Mouse (Mus musculus): Measurements from ENCODE around the gene Ccdc148. TPM values are rescaled to one million over a fixed set of nuclear protein-coding genes. Genes with fewer than 3 reads are reported as not detected.

Ccdc148 gene
- 1.00 and 1.3 TPM in 2 replicates for total RNA-seq (2021)
- long read RNA-seq, partial matches to known transcripts: 0 of 5 reads
- long read RNA-seq, other reads (novel, unspliced or antisense): 5 of 5 reads

DNA sequence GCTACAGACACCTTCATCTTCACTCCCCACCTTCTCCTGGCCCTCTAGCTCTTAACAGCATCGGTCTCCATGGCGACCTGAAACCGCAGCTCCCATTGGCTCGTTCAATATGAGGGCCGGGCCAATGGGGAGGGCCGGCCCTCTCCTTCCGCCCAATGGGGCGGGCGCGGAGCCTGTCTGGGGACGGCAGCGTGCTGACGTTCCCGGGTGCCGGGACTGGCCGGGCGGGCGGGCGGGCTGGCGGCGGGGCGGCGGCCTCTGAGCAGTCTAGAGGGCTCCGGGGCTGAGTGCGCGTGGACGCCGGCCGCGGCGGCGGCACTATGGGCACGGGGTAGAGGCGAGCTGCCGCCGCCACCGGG, at the start of gene Ccdc148, which contains the start of gene Pkp4:
Ccdc148 (minus strand) TSS at position 79 of the 359 bp plus-strand sequence.
Pkp4 (plus strand) TSS at position 246 of the 359 bp plus-strand sequence.
- peak; percentile 94 for DNase-seq

DNA sequence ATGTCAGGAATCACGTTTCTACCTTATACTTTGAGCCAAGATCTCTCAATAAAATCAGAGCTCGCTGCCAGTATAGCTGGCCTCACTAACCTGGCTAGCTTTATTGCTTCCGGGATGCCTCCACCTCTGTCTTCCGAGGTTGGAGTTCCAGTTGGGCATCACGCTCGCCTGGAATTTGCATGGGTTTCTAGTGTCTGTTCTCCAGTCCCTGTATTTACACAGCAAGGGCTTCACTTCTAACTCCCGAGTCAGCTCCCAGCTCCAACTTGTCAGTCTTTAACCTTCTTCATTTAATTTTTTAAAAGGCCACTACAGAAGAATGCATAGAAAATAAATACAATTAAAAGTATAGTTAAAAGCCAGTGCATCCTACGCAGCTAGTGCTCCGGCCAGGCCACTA, 47.8 kb upstream of the Ccdc148 start:
- no peak for DNase-seq

DNA sequence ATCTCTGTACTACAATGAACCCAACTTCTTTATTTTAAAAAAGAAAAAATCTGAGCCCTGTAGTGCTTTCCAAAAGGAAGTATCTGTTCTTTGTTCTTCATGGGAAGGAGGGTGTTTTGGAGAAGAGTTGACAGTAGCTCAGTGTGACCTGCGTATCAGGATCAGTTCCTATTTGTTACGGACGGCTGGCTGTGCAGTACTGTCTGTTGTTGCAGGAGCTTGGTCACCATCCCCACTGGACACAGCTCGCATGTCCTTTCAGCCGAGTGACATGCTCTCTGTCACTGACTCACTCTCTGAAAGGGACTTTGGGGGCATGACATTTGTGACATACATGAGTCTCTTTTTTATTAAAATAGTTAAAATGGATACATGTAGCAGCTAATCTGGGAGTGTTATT, 47.2 kb upstream of the Ccdc148 start:
- no peak for DNase-seq

DNA sequence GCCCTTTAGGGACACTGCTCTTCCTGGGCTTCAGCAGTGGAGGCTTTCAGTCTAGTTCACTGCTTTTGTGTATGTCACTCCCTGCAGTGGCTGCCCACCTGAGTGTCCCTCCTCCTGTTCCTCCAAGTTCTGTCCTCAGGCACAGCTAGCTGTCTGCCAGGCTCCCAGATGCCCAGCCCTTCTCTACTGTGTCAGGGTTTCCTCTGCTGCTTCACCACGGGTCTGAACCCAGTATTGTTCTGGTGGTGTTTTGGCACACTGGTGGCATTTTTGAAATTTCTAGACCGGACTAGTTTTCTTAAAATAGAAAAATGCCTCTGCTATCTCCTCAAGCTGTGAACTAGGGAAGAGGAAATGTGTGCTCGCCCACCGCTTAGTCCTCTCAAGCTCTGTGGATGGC, 46.8 kb upstream of the Ccdc148 start:
- DNase-seq: no peak

DNA sequence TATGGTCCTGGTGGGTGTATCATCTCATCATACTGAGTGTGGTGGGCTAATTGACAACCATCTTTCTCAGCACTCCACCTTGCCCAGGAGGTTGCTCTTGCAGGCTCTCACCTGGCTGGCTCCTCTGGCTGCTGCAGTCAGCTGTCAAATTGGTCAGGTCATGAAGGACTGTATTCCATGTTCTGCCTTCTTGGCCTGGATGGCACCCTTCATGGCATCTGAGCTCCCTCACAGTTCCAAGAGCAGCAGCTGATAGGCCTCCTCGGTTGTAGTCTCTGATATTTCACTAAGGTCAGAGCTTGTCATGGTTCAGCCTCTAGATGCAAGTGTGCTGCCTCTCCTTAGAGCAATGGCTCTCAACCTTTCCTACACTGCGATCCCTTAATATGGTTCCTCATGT, 45.7 kb upstream of the Ccdc148 start:
- DNase-seq: no peak

DNA sequence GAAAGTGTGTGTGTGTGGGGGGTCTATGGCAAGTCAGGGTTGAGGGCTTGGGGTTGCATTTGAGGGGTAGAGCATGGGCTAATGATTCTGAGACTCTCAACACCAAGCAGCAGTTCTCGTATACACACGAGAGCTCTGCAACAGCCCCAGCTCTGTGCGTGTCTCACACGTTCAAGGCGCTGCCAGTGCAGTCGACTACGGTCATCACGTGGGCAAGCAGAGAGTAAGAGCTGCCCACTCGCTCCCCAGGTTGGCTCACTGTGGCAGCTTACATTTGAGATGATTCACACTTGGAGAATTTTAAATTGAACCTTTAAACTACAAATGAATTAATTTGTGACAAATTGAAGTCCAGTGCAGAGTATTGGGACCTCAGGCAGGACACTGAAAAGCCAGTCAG, 44.6 kb upstream of the Ccdc148 start:
- DNase-seq: no peak

DNA sequence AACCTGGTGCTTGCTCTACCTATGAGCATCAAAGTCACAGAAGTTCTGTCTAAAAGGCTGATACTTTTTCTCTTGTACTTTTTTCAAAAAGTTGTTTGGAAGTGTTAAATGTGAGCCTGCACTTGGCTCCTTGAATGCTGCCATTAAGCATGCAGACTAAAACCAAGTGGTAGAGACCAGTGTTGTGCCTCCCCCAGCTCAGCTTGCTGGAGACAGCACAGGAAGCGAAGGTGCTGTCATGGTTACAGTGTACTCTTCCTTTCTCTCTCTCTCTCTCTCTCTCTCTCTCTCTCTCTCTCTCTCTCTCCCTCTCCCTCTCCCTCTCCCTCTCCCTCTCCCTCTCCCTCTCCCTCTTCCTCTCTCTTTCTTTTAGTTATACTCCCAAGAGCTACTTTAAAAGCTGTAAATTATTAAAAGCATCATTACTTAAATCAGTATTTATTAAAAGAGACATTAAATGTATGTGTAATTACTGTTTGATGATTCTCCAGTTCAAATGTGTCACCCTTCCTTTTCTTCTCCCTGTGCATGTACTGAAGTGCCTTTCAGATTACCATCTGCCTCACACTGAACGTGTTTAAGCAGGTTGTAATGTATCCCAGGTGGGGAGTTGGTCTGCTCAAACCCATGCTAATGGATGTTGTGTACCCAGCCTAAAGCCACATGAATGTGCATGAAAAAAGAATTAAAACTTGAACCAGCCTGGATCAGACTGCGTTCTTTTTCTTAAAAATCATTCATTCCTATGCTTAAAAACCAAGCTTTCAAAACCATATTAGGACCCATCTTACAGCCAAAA, 43.3 kb upstream of the Ccdc148 start:
- no peak for DNase-seq

DNA sequence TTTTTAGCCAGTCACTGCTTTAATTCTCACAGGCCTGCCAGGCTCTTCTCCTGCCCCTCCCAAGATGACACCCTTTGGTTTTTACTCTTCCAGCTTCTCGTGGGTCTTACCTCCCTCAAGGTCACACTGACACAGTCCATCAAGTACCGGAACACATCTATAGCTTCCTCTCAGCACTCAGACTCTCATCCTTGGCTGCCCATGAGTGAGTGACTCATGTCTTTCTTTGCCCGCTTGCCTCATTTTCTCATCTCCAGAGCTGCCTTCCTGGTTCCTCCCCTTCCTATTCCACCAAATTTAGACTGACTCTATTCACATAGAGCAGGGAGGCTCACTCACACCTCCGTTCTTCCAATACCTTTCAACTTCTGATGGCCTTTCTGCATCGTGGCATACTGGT, 42.4 kb upstream of the Ccdc148 start:
- no peak for DNase-seq

DNA sequence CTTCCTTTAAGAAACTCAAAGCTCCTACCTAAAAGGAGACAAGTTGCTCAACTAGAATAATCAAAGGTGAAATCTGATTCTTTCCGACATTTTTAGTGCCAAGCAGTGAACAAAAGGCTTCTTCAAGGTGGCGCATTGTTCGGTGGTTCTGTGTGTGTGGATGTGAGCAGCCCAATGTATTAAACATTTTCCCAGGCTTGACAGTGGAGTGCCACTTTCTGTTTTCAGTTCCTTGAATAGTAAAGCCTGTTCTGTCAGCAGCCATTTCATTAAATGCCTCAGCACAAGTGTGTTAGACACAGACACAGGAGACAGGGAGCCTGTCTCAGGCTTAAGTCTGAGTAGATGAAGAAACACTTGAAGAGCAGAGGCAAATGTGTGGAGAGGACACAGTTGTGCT, 40.0 kb upstream of the Ccdc148 start:
- DNase-seq: no peak

DNA sequence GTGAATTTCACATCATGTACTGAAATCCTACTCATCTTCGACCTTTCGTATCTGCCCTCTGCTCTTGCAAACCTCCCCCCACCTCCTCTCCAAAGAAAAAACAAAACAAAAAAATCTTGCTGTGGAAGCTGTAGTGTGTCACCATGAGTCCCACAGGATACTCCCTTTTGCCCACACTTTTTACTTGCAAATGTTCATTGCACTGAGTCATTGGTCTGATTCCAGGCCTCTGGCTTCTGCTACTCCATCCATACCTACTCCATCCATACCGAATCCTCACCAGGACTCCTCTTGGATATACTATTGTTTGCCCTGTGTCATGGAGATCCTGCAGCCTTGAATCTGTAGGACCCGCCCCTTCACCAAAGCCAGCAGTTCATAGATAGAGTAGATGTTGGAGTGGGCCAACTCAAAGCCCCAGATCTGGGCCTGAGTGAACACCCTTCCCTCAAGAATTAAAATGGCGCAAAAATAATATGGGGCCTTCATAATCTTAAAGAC, 39.0 kb upstream of the Ccdc148 start:
- DNase-seq: no peak

DNA sequence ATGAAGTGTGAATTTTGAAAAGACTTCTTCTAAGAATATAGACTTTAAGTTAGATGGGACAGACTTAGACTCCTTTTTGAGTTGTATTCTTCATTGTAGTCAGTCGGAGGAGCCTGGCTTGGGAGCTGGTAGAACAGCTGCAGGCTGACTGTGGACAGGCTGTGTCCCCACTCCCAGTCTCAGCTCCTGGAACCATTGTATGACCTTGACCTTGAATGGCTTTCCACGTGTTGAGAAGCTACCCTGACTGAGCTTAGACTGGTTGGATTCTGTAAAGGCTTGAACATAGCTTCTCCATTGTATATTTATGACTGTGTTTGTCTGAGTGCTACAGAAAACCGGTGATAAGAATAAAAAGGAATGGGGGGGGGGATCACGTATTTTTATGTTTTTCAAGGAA, 36.7 kb upstream of the Ccdc148 start:
- DNase-seq: no peak

DNA sequence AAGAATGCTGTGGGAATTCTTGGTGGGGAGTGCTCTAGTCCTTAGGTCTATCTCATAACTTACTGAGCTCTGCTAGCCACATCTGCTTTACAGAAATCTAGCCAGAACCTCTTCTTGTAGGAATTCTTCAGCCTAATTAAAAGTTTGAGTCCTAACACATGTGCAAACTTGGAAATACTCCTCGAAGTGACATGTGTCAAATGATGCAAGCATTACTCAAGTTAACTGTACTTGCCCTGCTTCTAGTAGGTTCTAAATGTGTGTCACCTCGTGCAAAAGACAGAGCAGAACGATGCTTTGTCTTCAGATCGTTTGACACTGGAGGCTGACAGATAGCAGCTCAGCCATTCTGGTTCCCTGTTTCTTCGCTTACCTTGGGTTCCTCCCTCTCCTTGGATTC, 32.6 kb upstream of the Ccdc148 start:
- no peak for DNase-seq

DNA sequence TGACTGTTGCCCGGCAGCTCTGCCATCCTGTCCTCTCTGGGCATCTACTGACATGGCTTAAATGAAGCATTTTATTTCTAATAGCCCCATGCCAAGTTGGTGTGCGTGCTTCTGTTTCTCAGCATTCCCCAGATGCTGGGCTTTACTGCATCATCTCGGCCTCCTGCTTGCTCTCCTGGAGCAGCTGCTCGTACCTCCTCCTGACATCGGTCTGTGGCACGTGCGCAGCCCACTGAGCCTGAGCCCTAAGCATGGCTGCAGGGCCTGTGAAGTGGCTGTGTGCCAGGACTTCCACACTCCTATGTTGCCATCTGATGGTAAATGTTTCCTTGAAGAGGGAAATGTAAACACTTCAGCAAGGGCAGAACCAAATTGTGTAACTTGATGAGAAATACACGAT, 31.0 kb upstream of the Ccdc148 start:
- no peak for DNase-seq

DNA sequence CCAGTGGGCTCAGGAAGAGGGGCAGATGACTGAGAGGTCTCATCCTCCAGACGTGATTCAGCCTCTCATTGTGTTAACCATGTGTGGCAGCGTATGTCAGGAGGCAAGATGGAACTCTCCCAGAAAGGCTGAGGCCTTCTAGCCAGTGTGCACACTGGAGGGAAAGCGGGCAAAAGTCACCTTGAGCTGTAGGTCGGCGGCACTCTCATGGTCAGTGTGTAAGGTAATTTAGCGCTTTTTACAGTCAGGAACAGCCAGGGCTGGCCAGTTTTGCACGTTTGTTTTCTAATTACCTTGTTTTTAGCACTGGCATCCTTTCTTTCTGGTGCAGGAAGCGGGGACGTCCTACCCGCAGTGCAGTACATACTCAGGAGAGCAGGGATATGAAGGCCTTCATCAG, 29.7 kb upstream of the Ccdc148 start:
- DNase-seq: no peak

DNA sequence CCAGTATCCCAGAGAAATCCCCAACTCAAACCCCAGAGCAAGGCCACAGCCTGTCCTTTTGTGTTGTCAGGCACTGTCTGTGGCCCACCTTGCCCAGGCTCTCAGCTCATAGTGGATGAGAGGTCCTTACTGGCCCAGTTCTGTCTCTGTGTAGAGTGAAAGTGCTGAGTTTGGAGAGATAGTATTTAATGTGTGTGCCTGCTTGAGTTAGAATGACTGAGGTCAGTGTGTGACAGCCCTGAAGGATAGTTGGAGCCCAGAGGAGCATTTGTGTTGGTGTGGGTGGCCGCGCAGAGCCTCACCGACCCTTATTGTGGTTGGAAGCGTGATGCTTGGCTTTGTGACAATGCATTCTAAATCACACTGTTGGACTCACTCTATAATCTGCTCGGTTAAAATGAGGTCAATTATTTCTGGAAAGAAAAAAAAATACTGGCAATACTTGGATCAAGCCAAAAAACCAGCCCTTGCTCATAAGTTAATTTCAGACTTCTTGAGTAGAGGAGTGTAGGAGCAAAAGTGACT, 29.2 kb upstream of the Ccdc148 start:
- DNase-seq: no peak

DNA sequence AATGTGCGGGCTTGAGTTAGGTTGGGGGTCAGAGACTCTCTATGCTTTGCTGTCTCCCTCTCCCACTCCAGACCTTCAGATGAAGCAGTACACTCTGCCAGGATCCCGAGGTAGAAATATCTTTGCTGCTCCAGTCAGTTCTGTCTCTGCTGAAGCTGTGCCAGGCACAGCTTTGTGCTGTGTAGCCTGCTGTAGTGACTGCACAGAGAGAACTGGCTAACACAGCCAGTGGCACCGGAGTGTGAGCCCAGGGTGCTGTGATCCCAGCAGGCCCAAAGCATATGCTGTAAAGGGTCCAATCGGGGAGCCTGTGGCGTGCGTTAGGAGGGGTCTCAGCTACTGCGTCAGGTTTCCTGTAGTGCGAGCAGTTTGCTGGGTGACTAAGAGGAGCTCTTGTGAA, 27.8 kb upstream of the Ccdc148 start:
- no peak for DNase-seq

DNA sequence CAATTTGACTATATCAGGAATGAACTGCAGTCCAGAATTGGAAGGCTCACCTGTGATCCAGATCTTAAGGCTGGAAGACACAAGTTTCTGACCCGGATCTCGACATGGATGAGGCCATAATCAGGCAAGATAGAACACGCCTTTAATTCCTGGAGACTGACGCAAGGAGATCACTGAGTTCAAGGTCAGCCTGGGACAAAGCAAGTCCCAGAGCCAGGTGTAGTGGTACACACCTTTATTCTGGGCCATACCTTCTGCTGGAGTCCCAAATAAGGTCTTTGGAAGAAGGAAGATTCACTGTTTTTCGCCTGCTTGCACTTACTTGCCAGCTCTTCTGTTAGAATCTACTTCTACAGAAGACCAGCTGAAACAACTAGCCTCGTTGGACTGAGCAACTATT, 26.5 kb upstream of the Ccdc148 start:
- DNase-seq: no peak

DNA sequence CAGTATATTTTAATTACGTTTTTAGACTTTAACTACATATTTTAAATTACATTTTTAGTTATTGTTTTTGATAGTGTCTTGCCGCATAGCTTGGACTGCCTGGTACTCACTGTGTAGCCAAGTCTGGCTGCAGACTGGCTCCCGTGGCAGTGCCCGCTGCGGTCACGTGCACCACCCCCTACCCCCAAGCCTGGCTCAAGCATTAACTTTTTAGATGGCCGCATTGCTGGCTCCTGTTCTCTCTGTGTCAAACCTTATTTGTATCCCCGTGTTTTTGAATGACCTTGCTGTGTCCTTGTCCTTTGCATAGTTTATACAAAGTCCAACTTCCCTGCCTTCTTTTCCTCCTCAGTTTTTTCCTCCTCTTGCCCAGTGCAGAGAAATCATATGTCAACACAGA, 25.6 kb upstream of the Ccdc148 start:
- peak; percentile 23 for DNase-seq

DNA sequence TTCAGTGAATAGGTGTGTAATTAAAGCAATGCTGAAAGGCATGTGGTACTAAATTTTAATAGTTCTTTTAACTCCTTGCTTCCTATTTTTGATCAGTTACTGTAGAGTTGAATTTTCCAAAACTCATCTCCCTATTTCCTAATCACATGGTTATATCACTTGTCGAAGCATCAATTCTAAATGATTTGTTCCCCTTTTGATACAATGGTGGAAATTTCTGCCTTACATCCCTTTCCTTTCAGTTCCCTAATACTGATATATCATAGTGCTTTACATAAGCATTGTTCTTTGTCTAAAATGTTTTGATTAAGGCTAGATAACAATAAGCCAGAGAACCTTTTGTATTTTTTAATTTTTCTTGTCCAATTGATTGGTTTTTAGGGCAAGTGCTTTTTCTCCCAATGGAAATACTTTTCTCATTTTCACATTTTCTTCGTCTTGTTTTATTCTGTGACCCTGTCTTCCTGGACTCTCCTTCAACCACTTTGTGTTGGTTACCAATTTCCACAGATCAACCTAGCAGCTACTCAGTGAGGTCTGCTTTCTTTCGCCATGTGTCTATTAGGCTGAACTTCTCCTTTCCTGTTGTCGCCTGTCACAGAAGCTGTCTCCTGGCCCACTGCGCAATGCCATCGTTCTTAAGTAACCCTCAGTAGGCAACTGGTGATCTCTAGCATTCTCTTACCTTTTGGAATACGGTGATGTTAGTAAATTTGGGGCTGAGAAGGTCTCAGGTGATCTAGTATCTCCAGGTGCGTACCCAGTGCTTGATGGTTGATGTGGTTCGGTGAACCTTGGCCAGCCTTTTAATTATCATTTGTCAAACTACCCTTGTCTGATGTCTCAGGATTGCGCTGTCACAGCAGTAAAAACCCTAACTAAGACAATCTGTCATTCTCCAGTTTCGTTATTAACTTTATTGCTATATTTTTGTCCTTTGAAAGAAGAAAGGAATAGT, 23.9 kb upstream of the Ccdc148 start:
- no peak for DNase-seq

DNA sequence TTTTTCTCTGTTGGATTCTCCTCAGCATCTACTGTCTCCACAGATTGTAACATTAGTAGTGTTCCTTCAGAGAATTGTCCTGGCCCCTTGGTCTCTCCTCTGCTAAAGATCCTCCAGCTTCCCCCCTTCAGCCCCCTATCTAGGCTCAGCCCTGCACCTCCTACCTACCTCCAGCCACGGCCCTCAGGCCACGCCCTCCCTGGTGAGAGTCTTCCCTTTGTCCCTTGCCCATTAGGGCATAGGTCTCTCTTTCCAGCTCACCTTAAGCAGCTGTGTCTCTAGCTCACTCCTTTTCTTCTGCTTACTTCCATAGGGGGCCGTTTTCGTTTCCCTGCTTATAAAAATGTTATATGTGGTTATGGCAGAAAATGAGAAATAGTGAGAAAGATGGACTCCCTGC, 23.1 kb upstream of the Ccdc148 start:
- DNase-seq: no peak

DNA sequence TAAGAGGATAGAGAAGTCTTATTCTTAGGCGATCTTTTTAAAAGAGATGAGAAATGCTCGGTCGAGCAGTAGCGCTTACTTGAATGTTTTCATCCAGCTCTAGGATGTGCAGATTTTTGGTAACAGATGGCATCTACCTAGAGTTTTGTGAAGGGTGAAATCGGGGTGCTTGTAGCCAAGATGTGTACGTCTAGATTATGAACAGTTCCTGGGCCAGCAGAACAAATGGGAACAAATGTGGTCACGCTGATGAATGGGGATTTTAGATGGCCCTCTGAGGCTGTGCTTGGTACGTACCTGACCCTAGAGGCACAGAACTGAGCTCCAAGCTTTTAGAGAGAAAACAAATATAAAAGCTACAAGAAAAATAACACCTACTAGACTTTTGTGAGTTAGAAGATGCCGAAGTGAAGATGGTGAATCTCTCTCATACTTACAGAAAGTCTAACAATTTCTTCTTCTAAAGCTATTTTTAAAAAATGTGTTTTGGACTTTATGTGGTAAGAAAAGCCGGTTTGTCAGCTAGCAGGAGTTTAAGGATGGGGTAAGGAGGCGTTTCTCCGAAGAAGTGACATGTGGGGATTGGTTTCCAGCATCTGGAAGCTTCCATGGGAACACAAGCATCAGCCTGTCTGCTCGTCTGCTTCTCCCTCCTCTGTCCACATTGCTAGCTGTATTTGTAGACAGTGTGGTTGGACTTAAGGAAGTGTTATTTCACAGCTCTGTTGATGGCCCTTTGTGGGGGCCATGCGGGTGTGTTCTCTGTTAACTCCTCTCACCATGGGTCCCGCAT, 21.0 kb upstream of the Ccdc148 start:
- DNase-seq: no peak

DNA sequence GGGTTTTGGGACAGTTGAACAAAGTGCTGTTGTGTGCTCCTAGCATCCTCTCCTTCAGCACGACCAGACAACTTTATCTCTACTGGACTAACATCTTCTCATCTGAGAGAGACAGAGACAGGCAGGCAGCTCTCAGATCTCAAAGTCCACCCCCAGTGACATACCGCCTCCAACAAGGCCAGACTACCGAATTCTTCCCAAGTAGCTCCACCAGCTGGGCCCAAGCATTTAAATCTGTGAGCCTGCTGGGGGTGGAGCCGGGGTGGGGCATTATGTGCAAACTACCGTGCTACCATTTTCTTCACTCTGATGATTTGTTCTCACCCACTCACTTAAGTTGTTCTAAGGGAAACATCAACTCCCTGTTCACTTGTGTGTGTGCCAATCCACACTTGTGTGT, 19.0 kb upstream of the Ccdc148 start:
- no peak for DNase-seq

Measured in adrenal gland, postnatal 25 days (tissue).